Mouse (Mus musculus) limb, embryonic 10.5 days (tissue): Measurements from ENCODE around the gene Cactin. TPM values are rescaled to one million over a fixed set of nuclear protein-coding genes. Genes with fewer than 3 reads are reported as not detected.
A peak's percentile ranks its signal among the peaks of the same experiment; 100 is the strongest.

Experiments used
- DNase-seq: peaks from one replicate; pipeline ENCODE4 v3.0.0-alpha.2; 2017; ENCODE audit warnings: low spot score
- H3K27ac ChIP-seq: fragments of 300-500 bp; sonication (generic); 2 replicates; pipeline ENCODE4 v1.5.1; 2016; ENCODE audit warnings: mild to moderate bottlenecking
- H3K27me3 ChIP-seq: fragments of 300-500 bp; sonication (generic); 2 replicates; pipeline ENCODE4 v1.6.1; 2016; ENCODE audit warnings: low read depth, mild to moderate bottlenecking; ENCODE audit not compliant: poor library complexity, severe bottlenecking
- H3K36me3 ChIP-seq: fragments of 300-500 bp; sonication (generic); 2 replicates; pipeline ENCODE4 v1.6.1; 2016; ENCODE audit warnings: mild to moderate bottlenecking, moderate library complexity
- H3K4me1 ChIP-seq: fragments of 300-500 bp; sonication (generic); 2 replicates; pipeline ENCODE4 v1.6.1; 2016
- H3K4me3 ChIP-seq: fragments of 300-500 bp; sonication (generic); 2 replicates; pipeline ENCODE4 v1.5.1; 2016; ENCODE audit warnings: mild to moderate bottlenecking, moderate library complexity
- H3K9me3 ChIP-seq: fragments of 300-500 bp; sonication (generic); replicated peaks from 2 replicates; pipeline ENCODE4 v1.6.1; 2016; ENCODE audit warnings: mild to moderate bottlenecking
- WGBS: fragments of 180-500 bp; shearing (Covaris S2); methylation state at CpG from one replicate; pipeline ENCODE4 v1.1.7; 2016; 5-methylcytosine and 5-hydroxymethylcytosine counted together
- polyA plus RNA-seq: library from polyadenylated mRNA; unstranded; fragments of >200 nt; fragmentation: Nextera tagmentation; extraction: Ambion mirVana; gene quantifications from 2 replicates; pipeline ENCODE4 v1.2.1, GENCODE M21; 2016

Cactin gene
- polyA plus RNA-seq, 1 experiment from 2014 or later, result 62.5 TPM

DNA sequence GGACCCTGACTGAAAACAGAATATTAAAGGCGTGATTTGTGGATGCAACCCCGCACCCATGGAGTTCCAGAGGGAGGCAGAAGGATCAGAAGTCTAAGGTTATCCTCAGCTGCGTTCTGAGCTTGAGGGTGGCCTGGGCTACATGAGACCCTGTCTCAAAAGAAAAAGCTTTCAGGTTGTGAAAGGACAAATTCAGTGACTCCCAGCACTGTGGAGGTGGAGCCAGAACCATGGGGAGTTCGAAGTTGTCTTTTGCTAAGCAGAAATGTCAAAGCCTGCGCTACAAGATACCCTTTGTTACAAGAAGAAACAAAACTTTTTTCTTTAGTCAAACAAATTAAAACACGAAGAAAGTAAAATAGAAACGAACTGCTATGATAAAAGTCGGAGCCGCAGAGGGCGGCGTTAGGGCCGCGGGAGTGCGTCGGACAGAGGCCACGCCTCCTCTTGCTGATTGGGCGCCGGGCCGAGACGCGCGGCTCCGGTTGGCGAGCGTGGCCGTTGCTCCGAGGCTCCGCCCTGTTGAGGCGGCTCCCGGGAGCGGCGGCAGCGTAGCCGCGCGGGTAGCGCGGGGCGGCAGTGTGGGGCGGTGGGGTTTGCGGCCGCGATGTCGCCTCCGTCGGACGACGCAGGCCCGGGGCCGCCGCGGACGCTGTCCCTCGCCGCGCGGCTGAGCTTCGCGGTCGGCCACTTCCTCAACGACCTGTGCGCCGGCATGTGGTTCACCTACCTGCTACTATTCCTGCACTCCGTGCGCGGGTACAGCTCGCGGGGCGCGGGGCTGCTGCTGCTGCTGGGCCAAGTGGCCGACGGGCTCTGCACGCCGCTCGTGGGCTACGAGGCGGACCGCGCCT lies 36.3 kb downstream of the Cactin start, which contains the start of gene Mfsd12:
Gene Mfsd12, plus strand, starts transcription at position 501 of the 854 bp plus-strand sequence.
- WGBS, result 2% methylated on average over 79 of the region's 79 CpGs
- Histone ChIP-seq H3K9me3 (no peaks in the 10 kb centered on the region), H3K4me3 (peak within 1 kb of the TSS; percentile 82), H3K27me3 (peaks cover 33% of the 10 kb centered on the region), H3K27ac (peak within 1 kb of the TSS; percentile 84), H3K36me3 (peaks cover 13% of the 10 kb centered on the region), H3K4me1 (peaks cover 70% of the 10 kb centered on the region)
- peak; percentile 90 for DNase-seq

DNA sequence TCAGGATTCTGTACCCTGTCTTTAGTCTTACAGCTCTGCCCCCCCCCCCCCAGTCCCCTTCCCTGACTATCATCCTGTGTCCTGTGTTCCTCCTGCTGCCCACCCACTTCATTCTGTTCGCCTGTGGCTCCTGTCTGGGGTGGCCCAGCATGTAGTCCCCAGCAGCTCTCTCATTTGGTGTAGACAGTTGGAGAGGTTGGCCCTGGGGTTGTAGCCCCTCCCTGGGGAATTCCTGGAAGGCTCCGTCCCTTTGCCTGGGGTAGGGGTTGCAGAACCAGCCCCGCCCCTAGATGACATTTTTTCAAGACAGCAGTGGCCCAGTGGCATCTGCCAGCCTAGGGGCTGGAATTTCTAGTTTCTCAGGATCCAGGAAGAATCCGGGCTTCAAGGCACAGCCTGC lies 37.3 kb downstream of the Cactin start:
- H3K27me3 ChIP-seq, result peaks cover 43% of the 10 kb centered on the region
- H3K4me1 ChIP-seq, result peaks cover 75% of the 10 kb centered on the region
- peak overlapping the region; percentile 82 for H3K4me3 ChIP-seq
- WGBS, result 43% methylated on average over 4 of the region's 4 CpGs
- no peak for DNase-seq
- H3K36me3 ChIP-seq, result peaks cover 23% of the 10 kb centered on the region
- no peaks in the 10 kb centered on the region for H3K9me3 ChIP-seq
- no peak overlapping the region for H3K27ac ChIP-seq

- no peak for DNase-seq
- WGBS, result 85% methylated on average over 1 of the region's 1 CpGs
- Histone ChIP-seq H3K36me3 (peaks cover 23% of the 10 kb centered on the region), H3K9me3 (no peaks in the 10 kb centered on the region), H3K27me3 (peaks cover 50% of the 10 kb centered on the region), H3K4me1 (peaks cover 81% of the 10 kb centered on the region), H3K4me3 (no peak overlapping the region; the same call in 1 of the 2 replicates), H3K27ac (no peak overlapping the region)
Measured at GRCm38 (mm10) chr10:81358841-81359240, 37.9 kb downstream of the Cactin start.

DNA sequence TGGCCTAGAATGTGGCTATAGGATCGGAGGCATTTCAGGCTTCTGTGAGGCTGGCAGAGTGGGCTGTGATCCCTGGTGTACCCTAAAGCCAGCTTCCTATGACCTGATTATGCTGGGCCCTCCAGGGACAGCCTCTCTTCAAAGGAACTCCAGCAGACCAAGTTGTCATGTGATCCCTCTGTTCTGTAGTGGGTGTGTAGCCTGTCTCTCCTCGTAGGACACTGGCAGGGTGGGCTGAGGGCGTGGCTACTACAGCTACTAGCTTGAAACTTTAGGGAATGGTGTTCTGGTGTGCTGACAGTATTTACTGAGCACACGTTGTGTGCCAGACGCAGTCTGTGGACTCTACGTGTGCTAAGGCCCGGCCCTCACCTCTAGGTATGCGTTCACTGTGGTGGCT lies 39.8 kb downstream of the Cactin start:
- no peaks in the 10 kb centered on the region for H3K9me3 ChIP-seq
- peaks cover 23% of the 10 kb centered on the region for H3K36me3 ChIP-seq
- peak overlapping the region; percentile 7; the same call in 1 of the 2 replicates for H3K27ac ChIP-seq
- no peak overlapping the region for H3K4me3 ChIP-seq
- H3K4me1 ChIP-seq, result peaks cover 86% of the 10 kb centered on the region
- 67% methylated on average over 8 of the region's 8 CpGs for WGBS
- H3K27me3 ChIP-seq, result peaks cover 68% of the 10 kb centered on the region
- no peak for DNase-seq

- H3K27me3 ChIP-seq, result peaks cover 57% of the 10 kb centered on the region
- peaks cover 87% of the 10 kb centered on the region for H3K4me1 ChIP-seq
- H3K36me3 ChIP-seq, result peaks cover 41% of the 10 kb centered on the region
- DNase-seq, result no peak
- H3K9me3 ChIP-seq, result no peaks in the 10 kb centered on the region
- H3K27ac ChIP-seq, result no peak overlapping the region
- H3K4me3 ChIP-seq, result 0 out of 2 replicates have a peak overlapping the region, but pooled peaks have one; percentile 2
- WGBS, result 74% methylated on average over 12 of the region's 12 CpGs
Measured at GRCm38 (mm10) chr10:81362336-81362949, 41.5 kb downstream of the Cactin start.

DNA sequence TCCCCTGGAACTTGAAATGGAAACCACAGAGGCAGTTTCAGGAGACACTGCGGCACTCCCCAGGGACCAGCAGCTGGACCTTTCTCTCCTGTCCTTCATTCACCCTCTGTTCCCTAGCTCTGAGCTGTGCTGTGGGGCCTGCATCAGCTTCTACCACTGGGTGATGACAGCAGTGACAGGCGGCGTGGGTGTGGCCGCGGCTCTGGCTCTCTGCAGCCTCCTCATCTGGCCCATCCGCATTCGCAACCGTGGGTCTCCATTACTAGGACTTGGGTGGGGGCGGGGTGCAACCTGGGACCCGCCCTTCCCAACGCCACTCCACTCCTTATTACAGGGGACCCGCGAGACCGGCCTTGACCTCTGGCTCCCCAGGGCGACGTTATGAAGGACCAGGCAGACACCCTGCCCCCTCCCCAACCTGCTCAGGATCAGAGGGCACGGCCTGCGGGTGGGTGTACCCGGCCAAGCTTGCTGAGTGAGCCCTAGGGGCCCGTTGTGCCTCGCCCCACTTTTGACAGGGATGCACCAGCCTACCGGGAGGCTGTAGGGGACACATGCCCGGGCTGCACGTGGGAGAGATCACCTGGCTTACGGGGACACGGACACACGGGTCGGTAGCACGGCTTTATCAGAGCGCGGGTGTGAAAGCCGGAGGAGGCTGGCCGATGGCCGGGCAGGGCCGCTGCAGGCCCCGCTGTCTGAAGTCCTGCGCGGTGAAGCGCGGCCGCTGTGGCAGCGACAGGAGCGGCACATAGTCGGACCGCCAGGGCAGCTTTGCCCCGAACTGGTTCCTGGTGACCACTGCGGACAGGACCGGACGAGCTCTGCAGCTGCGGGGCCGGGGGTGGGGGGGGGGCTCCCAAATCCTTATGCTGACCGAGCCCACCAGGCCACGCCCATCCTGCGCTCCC lies 42.8 kb downstream of the Cactin start:
- Histone ChIP-seq H3K36me3 (peaks cover 53% of the 10 kb centered on the region), H3K27me3 (peaks cover 48% of the 10 kb centered on the region), H3K27ac (peak overlapping the region; percentile 21; the same call in 1 of the 2 replicates), H3K4me1 (peaks cover 74% of the 10 kb centered on the region), H3K4me3 (peak overlapping the region; percentile 47), H3K9me3 (no peaks in the 10 kb centered on the region)
- no peak for DNase-seq
- 9% methylated on average over 54 of the region's 54 CpGs for WGBS

GRCm38 (mm10) chr10:81364666-81365065 lies 43.8 kb downstream of the Cactin start:
- 11% methylated on average over 28 of the region's 28 CpGs for WGBS
- H3K27ac ChIP-seq, result no peak overlapping the region
- no peaks in the 10 kb centered on the region for H3K9me3 ChIP-seq
- H3K27me3 ChIP-seq, result peaks cover 40% of the 10 kb centered on the region
- H3K36me3 ChIP-seq, result peaks cover 63% of the 10 kb centered on the region
- DNase-seq, result no peak
- peak overlapping the region; percentile 47 for H3K4me3 ChIP-seq
- H3K4me1 ChIP-seq, result peaks cover 64% of the 10 kb centered on the region

- peaks cover 62% of the 10 kb centered on the region for H3K4me1 ChIP-seq
- H3K9me3 ChIP-seq, result no peaks in the 10 kb centered on the region
- H3K27ac ChIP-seq, result no peak overlapping the region
- H3K36me3 ChIP-seq, result peaks cover 67% of the 10 kb centered on the region
- peaks cover 40% of the 10 kb centered on the region for H3K27me3 ChIP-seq
- H3K4me3 ChIP-seq, result peak overlapping the region; percentile 47
- DNase-seq, result no peak
- WGBS, result 38% methylated on average over 4 of the region's 4 CpGs
Measured at GRCm38 (mm10) chr10:81365073-81365472, 44.2 kb downstream of the Cactin start.

GRCm38 (mm10) chr10:81365672-81366476 lies 45.0 kb downstream of the Cactin start, which contains the start of gene 4930404N11Rik:
4930404N11Rik (minus strand) TSS chr10:81365816.
- Histone ChIP-seq H3K9me3 (no peaks in the 10 kb centered on the region), H3K4me3 (peak within 1 kb of the TSS; percentile 47), H3K36me3 (peaks cover 75% of the 10 kb centered on the region), H3K27ac (no peak within 1 kb of the TSS), H3K4me1 (peaks cover 56% of the 10 kb centered on the region), H3K27me3 (peaks cover 40% of the 10 kb centered on the region)
- no peak for DNase-seq
- WGBS, result 29% methylated on average over 12 of the region's 12 CpGs

- peaks cover 75% of the 10 kb centered on the region for H3K36me3 ChIP-seq
- H3K9me3 ChIP-seq, result no peaks in the 10 kb centered on the region
- H3K27ac ChIP-seq, result no peak overlapping the region
- no peak for DNase-seq
- H3K4me1 ChIP-seq, result peaks cover 49% of the 10 kb centered on the region
- H3K27me3 ChIP-seq, result peaks cover 40% of the 10 kb centered on the region
- 83% methylated on average over 6 of the region's 6 CpGs for WGBS
- H3K4me3 ChIP-seq, result 0 out of 2 replicates have a peak overlapping the region, but pooled peaks have one; percentile 2
Measured at GRCm38 (mm10) chr10:81366477-81367206, 45.7 kb downstream of the Cactin start.

- Histone ChIP-seq H3K9me3 (no peaks in the 10 kb centered on the region), H3K27ac (no peak overlapping the region), H3K4me1 (peaks cover 44% of the 10 kb centered on the region), H3K27me3 (peaks cover 38% of the 10 kb centered on the region), H3K36me3 (peaks cover 75% of the 10 kb centered on the region), H3K4me3 (no peak overlapping the region)
- 90% methylated on average over 6 of the region's 6 CpGs for WGBS
- no peak for DNase-seq
Measured at GRCm38 (mm10) chr10:81367207-81367495, 46.2 kb downstream of the Cactin start.
